ENCODE assay signal across 16 mouse cellular contexts in the genomic region with DNA sequence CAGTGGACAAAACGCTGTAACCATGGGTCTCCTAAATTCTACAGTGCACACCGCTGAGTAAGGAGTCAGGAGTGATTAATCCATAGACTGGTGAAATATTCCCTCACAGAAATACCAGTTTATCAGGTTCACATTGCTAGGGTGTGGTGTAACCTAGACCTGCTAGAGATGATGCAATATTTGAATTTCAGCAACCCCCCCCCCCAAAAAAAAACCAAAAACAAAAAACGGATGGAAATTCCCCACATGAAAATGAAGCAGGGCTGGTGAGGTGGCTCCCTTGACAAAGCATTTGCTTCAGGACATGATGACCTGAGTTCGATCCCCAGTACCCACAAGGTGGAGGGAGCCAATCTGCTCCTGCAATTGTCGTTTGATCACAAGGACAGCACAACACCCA.
DNase-seq lines count a peak whose midpoint lies in the region; ATAC-seq and TF ChIP-seq lines count a peak whose summit lies in the region.
"Had no signal": no experiment of that assay in that cellular context is flagged by ENCODE, and none has a peak within 500 bp of the region (broad histone marks: within the 10 kb centered on the region; RNA-seq: fewer than 3 reads in every experiment).

No protein-coding gene starts in this region.

- no peak overlapping the region for H3K9ac ChIP-seq in embryonic facial prominence, embryonic 14.5 days (ENCODE audit: low read depth, low read length)
- H3K9ac ChIP-seq in lung, postnatal 0 days (replicated peaks; ENCODE audit: low read depth), result no peak overlapping the region
- peak overlapping the region; percentile 26; the same call in 1 of the 2 replicates for H3K9ac ChIP-seq in liver, embryonic 16.5 days (ENCODE audit: low read depth, low read length)
- H3K9ac ChIP-seq: embryonic facial prominence, embryonic 15.5 days; hindbrain, embryonic 12.5 days had no signal

- 77% methylated on average over 5 of the region's 5 CpGs for WGBS in embryonic facial prominence, embryonic 14.5 days
- WGBS in embryonic facial prominence, embryonic 10.5 days, result 78% methylated on average over 5 of the region's 5 CpGs
- 68% methylated on average over 5 of the region's 5 CpGs for WGBS in lung, postnatal 0 days
- WGBS in liver, embryonic 16.5 days (ENCODE audit: insufficient replicate concordance), result 58% methylated on average over 5 of the region's 5 CpGs

- H3K36me3 ChIP-seq in embryonic facial prominence, embryonic 14.5 days (ENCODE audit: control insufficient read depth, insufficient read depth, low read length), result no peaks in the 10 kb centered on the region
- no peaks in the 10 kb centered on the region for H3K36me3 ChIP-seq in embryonic facial prominence, embryonic 10.5 days (replicated peaks)
- H3K36me3 ChIP-seq in lung, postnatal 0 days (ENCODE audit: insufficient read depth, low read length), result no peaks in the 10 kb centered on the region
- H3K36me3 ChIP-seq in liver, embryonic 16.5 days (ENCODE audit: control insufficient read depth, insufficient read depth), result no peaks in the 10 kb centered on the region
- H3K36me3 ChIP-seq: embryonic facial prominence, embryonic 15.5 days; forebrain, embryonic 10.5 days; heart, embryonic 13.5 days; hindbrain, embryonic 12.5 days had no signal

- no peak overlapping the region for H3K4me3 ChIP-seq in embryonic facial prominence, embryonic 14.5 days (ENCODE audit: low read depth, low read length)
- no peak overlapping the region for H3K4me3 ChIP-seq in embryonic facial prominence, embryonic 10.5 days
- H3K4me3 ChIP-seq in lung, postnatal 0 days (ENCODE audit: low read depth, low read length), result no peak overlapping the region
- H3K4me3 ChIP-seq in liver, embryonic 16.5 days (ENCODE audit: low read depth, low read length), result no peak overlapping the region

- TF ChIP-seq EP300 in lung, postnatal 0 days (IDR thresholded peaks at IDR 0.05), result no peak

- no peak for ATAC-seq in embryonic facial prominence, embryonic 14.5 days (ENCODE audit: low read depth)
- ATAC-seq in lung, postnatal 0 days, result 0 out of 2 replicates have a peak, but pooled peaks have one; percentile 30
- no peak for ATAC-seq in liver, embryonic 16.5 days (ENCODE audit: low read depth)

- no peaks in the 10 kb centered on the region for H3K27me3 ChIP-seq in embryonic facial prominence, embryonic 14.5 days (replicated peaks; ENCODE audit: control insufficient read depth, insufficient read depth, low read length)
- H3K27me3 ChIP-seq in embryonic facial prominence, embryonic 10.5 days (replicated peaks; ENCODE audit: low read depth, poor library complexity, severe bottlenecking), result no peaks in the 10 kb centered on the region
- no peaks in the 10 kb centered on the region for H3K27me3 ChIP-seq in lung, postnatal 0 days (replicated peaks; ENCODE audit: insufficient read depth, low read length)
- H3K27me3 ChIP-seq in liver, embryonic 16.5 days (ENCODE audit: control insufficient read depth, insufficient read depth, low read depth, low read length), result no peaks in the 10 kb centered on the region
- H3K27me3 ChIP-seq: embryonic facial prominence, embryonic 15.5 days; heart, embryonic 13.5 days; hindbrain, embryonic 12.5 days had no signal

- H3K9me3 ChIP-seq in embryonic facial prominence, embryonic 14.5 days (ENCODE audit: control insufficient read depth, low read length), result no peaks in the 10 kb centered on the region
- H3K9me3 ChIP-seq in embryonic facial prominence, embryonic 10.5 days, result no peaks in the 10 kb centered on the region
- H3K9me3 ChIP-seq in lung, postnatal 0 days (ENCODE audit: low read length), result no peaks in the 10 kb centered on the region
- H3K9me3 ChIP-seq in liver, embryonic 16.5 days (replicated peaks; ENCODE audit: control insufficient read depth, low read length), result no peaks in the 10 kb centered on the region
- H3K9me3 ChIP-seq: embryonic facial prominence, embryonic 15.5 days; forebrain, embryonic 10.5 days; heart, embryonic 13.5 days; hindbrain, embryonic 12.5 days had no signal

- TF ChIP-seq CTCF in lung, postnatal 0 days (IDR thresholded peaks at IDR 0.05), result no peak

- no peak overlapping the region for H3K4me2 ChIP-seq in embryonic facial prominence, embryonic 14.5 days (ENCODE audit: low read depth, low read length)
- H3K4me2 ChIP-seq in lung, postnatal 0 days (replicated peaks; ENCODE audit: low read depth, low read length), result no peak overlapping the region
- H3K4me2 ChIP-seq in liver, embryonic 16.5 days (ENCODE audit: low read depth, low read length), result peak overlapping the region; percentile 64; the same call in 1 of the 2 replicates

- no peaks in the 10 kb centered on the region for H3K4me1 ChIP-seq in embryonic facial prominence, embryonic 14.5 days (ENCODE audit: control insufficient read depth, insufficient read depth, low read length)
- no peaks in the 10 kb centered on the region for H3K4me1 ChIP-seq in embryonic facial prominence, embryonic 10.5 days
- H3K4me1 ChIP-seq in lung, postnatal 0 days (ENCODE audit: insufficient read depth, low read depth, low read length), result no peaks in the 10 kb centered on the region
- peaks cover 21% of the 10 kb centered on the region for H3K4me1 ChIP-seq in liver, embryonic 16.5 days (ENCODE audit: control insufficient read depth, low read depth, low read length)
- H3K4me1 ChIP-seq: embryonic facial prominence, embryonic 15.5 days; forebrain, embryonic 10.5 days; hindbrain, embryonic 12.5 days had no signal

- no peak overlapping the region for H3K27ac ChIP-seq in embryonic facial prominence, embryonic 14.5 days (replicated peaks; ENCODE audit: low read depth, low read length)
- H3K27ac ChIP-seq in embryonic facial prominence, embryonic 10.5 days (replicated peaks), result no peak overlapping the region
- H3K27ac ChIP-seq in lung, postnatal 0 days (ENCODE audit: low read length), result no peak overlapping the region
- H3K27ac ChIP-seq in liver, embryonic 16.5 days (ENCODE audit: low read length), result peak overlapping the region; percentile 77; the same call in 1 of the 2 replicates
- H3K27ac ChIP-seq: heart, embryonic 13.5 days; hindbrain, embryonic 12.5 days had no signal

- DNase-seq in embryonic facial prominence, embryonic 14.5 days (ENCODE audit: low spot score), result peak; percentile 30
- DNase-seq in embryonic facial prominence, embryonic 10.5 days (ENCODE audit: low spot score), result no peak
- DNase-seq in lung, postnatal 0 days (ENCODE audit: low spot score), result peak; percentile 28
- no peak for DNase-seq in lung, postnatal 10 days
- DNase-seq in layer of hippocampus, postnatal 25 days (ENCODE audit: extremely low spot score in 1 of 2, low spot score in 1 of 2), result no peak
- DNase-seq in frontal cortex, adult 2 months (ENCODE audit: extremely low spot score in 1 of 2, low spot score in 1 of 2), result no peak
- DNase-seq: adrenal gland, postnatal 25 days; cerebellum, postnatal 36 days; gastrocnemius, postnatal 36 days; heart, adult 11 months; heart, postnatal 4 days had no signal

Comparison
In these comparisons a context has a peak if more than half of its experiments do, and no peak if none do; other contexts are left out.
1. DNase-seq: peak in embryonic facial prominence, embryonic 14.5 days (single experiment) and lung, postnatal 0 days (single experiment); none in embryonic facial prominence, embryonic 10.5 days (single experiment), lung, postnatal 10 days (single experiment), layer of hippocampus, postnatal 25 days (0 of 2) and frontal cortex, adult 2 months (0 of 2).